In the genomic region with DNA sequence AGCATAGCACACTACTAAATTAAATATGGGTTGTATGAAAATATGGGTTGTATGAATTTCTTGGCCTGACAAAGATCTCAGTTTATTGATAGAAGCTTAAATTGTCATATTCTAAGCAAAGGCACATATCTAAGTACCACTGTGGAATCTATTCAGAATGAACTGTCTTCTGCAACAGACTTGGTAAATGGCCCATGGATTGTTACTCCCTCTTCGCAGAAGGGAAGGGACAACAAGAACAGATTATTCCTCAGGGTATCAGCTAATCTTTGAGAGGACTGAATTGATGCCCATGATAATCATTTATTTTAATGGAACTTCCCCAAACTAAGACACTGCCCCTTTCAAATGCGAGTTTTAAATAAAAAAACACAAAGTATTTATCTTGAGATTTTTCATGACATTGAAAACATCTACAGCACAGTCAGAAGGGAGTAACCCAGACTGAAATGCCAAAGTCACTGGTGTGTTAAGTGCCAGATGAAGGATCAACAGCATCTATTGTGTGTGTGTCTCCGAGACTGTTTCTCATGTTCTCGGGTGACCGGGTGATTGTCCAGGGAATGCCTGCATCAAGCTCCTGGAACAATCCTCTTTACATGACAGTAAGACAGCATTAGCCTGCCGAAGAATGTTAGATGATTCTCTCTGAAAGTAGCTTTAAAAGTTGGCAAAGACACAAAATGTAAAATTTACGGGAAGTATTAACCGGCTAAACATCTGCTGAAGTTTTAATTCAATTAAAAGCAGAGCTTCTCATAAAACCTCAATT, we compare ENCODE assay signal across 17 mouse cellular contexts.
DNase-seq lines count a peak whose midpoint lies in the region; ATAC-seq and TF ChIP-seq lines count a peak whose summit lies in the region.
"Had no signal": no experiment of that assay in that cellular context is flagged by ENCODE, and none has a peak within 500 bp of the region (broad histone marks: within the 10 kb centered on the region; RNA-seq: fewer than 3 reads in every experiment).

No protein-coding gene starts in this region.

- no peak overlapping the region for H3K27ac ChIP-seq in embryonic facial prominence, embryonic 14.5 days (replicated peaks; ENCODE audit: low read depth, low read length)
- no peak overlapping the region for H3K27ac ChIP-seq in embryonic facial prominence, embryonic 10.5 days (replicated peaks)
- H3K27ac ChIP-seq in kidney, postnatal 0 days = no peak overlapping the region
- H3K27ac ChIP-seq in hindbrain, embryonic 13.5 days = 0 out of 2 replicates have a peak overlapping the region, but pooled peaks have one; percentile 30
- H3K27ac ChIP-seq in neural tube, embryonic 15.5 days (replicated peaks) = peak overlapping the region; percentile 41; the same call in 1 of the 2 replicates
- H3K27ac ChIP-seq in cerebellum, adult 2 months (ENCODE audit: insufficient read depth, low read length) = no peak overlapping the region
- H3K27ac ChIP-seq: heart, embryonic 13.5 days; lung, embryonic 15.5 days had no signal

- WGBS in embryonic facial prominence, embryonic 14.5 days = 31% methylated on average over 8 of the region's 8 CpGs
- 54% methylated on average over 8 of the region's 8 CpGs for WGBS in embryonic facial prominence, embryonic 10.5 days
- 28% methylated on average over 8 of the region's 8 CpGs for WGBS in kidney, postnatal 0 days
- WGBS in hindbrain, embryonic 13.5 days = 37% methylated on average over 8 of the region's 8 CpGs
- 35% methylated on average over 8 of the region's 8 CpGs for WGBS in neural tube, embryonic 15.5 days
- 67% methylated on average over 8 of the region's 8 CpGs for WGBS in cerebellum, adult 2 months

- H3K4me3 ChIP-seq in embryonic facial prominence, embryonic 14.5 days (ENCODE audit: low read depth, low read length) = no peak overlapping the region
- H3K4me3 ChIP-seq in embryonic facial prominence, embryonic 10.5 days = no peak overlapping the region
- H3K4me3 ChIP-seq in kidney, postnatal 0 days (replicated peaks; ENCODE audit: low read depth, low read length) = no peak overlapping the region
- no peak overlapping the region for H3K4me3 ChIP-seq in hindbrain, embryonic 13.5 days
- H3K4me3 ChIP-seq in neural tube, embryonic 15.5 days (replicated peaks) = no peak overlapping the region
- H3K4me3 ChIP-seq in cerebellum, adult 2 months (replicated peaks; ENCODE audit: insufficient read depth, low read depth, low read length) = no peak overlapping the region
- H3K4me3 ChIP-seq: heart, embryonic 13.5 days; lung, embryonic 15.5 days had no signal

- TF ChIP-seq CTCF in kidney, postnatal 0 days (IDR thresholded peaks at IDR 0.05; ENCODE audit: low read depth) = no peak
- TF ChIP-seq CTCF in cerebellum, adult 2 months (IDR thresholded peaks at IDR 0.05; ENCODE audit: borderline replicate concordance, insufficient read depth, low read depth, low read length) = no peak

- H3K9me3 ChIP-seq in embryonic facial prominence, embryonic 14.5 days (ENCODE audit: control insufficient read depth, low read length) = no peaks in the 10 kb centered on the region
- no peaks in the 10 kb centered on the region for H3K9me3 ChIP-seq in embryonic facial prominence, embryonic 10.5 days
- H3K9me3 ChIP-seq in kidney, postnatal 0 days (replicated peaks; ENCODE audit: low read length) = no peaks in the 10 kb centered on the region
- no peaks in the 10 kb centered on the region for H3K9me3 ChIP-seq in hindbrain, embryonic 13.5 days
- no peaks in the 10 kb centered on the region for H3K9me3 ChIP-seq in neural tube, embryonic 15.5 days (replicated peaks)
- H3K9me3 ChIP-seq: heart, embryonic 13.5 days; lung, embryonic 15.5 days had no signal

- no peaks in the 10 kb centered on the region for H3K27me3 ChIP-seq in embryonic facial prominence, embryonic 14.5 days (replicated peaks; ENCODE audit: control insufficient read depth, insufficient read depth, low read length)
- H3K27me3 ChIP-seq in embryonic facial prominence, embryonic 10.5 days (replicated peaks; ENCODE audit: low read depth, poor library complexity, severe bottlenecking) = no peaks in the 10 kb centered on the region
- H3K27me3 ChIP-seq in kidney, postnatal 0 days (ENCODE audit: insufficient read depth, low read length) = no peaks in the 10 kb centered on the region
- no peaks in the 10 kb centered on the region for H3K27me3 ChIP-seq in hindbrain, embryonic 13.5 days
- H3K27me3 ChIP-seq in neural tube, embryonic 15.5 days (replicated peaks) = no peaks in the 10 kb centered on the region
- H3K27me3 ChIP-seq in cerebellum, adult 2 months (ENCODE audit: control insufficient read depth, insufficient read depth, low read length) = no peaks in the 10 kb centered on the region; the same call in 1 of the 2 replicates
- H3K27me3 ChIP-seq: heart, embryonic 13.5 days; lung, embryonic 15.5 days had no signal

- no peak overlapping the region for H3K4me2 ChIP-seq in embryonic facial prominence, embryonic 14.5 days (ENCODE audit: low read depth, low read length)
- H3K4me2 ChIP-seq in kidney, postnatal 0 days (ENCODE audit: low read length) = no peak overlapping the region
- H3K4me2 ChIP-seq in hindbrain, embryonic 13.5 days = no peak overlapping the region
- peak overlapping the region; percentile 21; the same call in 1 of the 2 replicates for H3K4me2 ChIP-seq in neural tube, embryonic 15.5 days
- H3K4me2 ChIP-seq: heart, embryonic 13.5 days; liver, embryonic 11.5 days; lung, embryonic 15.5 days had no signal

- H3K9ac ChIP-seq in embryonic facial prominence, embryonic 14.5 days (ENCODE audit: low read depth, low read length) = no peak overlapping the region
- H3K9ac ChIP-seq in kidney, postnatal 0 days (ENCODE audit: low read depth, low read length) = no peak overlapping the region
- H3K9ac ChIP-seq in hindbrain, embryonic 13.5 days = no peak overlapping the region
- no peak overlapping the region for H3K9ac ChIP-seq in neural tube, embryonic 15.5 days (replicated peaks)
- H3K9ac ChIP-seq: heart, embryonic 13.5 days; lung, embryonic 15.5 days had no signal

- peaks cover 19% of the 10 kb centered on the region; the same call in 1 of the 2 replicates for H3K4me1 ChIP-seq in embryonic facial prominence, embryonic 14.5 days (ENCODE audit: control insufficient read depth, insufficient read depth, low read length)
- peaks cover 13% of the 10 kb centered on the region for H3K4me1 ChIP-seq in embryonic facial prominence, embryonic 10.5 days
- no peaks in the 10 kb centered on the region for H3K4me1 ChIP-seq in kidney, postnatal 0 days (replicated peaks; ENCODE audit: insufficient read depth, low read length)
- peaks cover 16% of the 10 kb centered on the region for H3K4me1 ChIP-seq in hindbrain, embryonic 13.5 days (replicated peaks)
- H3K4me1 ChIP-seq in neural tube, embryonic 15.5 days = peaks cover 13% of the 10 kb centered on the region
- no peaks in the 10 kb centered on the region for H3K4me1 ChIP-seq in cerebellum, adult 2 months (ENCODE audit: control insufficient read depth, insufficient read depth, low read length)
- H3K4me1 ChIP-seq: heart, embryonic 13.5 days; lung, embryonic 15.5 days had no signal

- peak; percentile 37; the same call in 1 of the 2 replicates for ATAC-seq in embryonic facial prominence, embryonic 14.5 days (ENCODE audit: low read depth)
- ATAC-seq in kidney, postnatal 0 days (replicated peaks; ENCODE audit: low FRiP score, low read depth) = peak; percentile 69; the same call in 1 of the 2 replicates
- no peak for ATAC-seq in hindbrain, embryonic 13.5 days (ENCODE audit: low FRiP score)
- ATAC-seq in neural tube, embryonic 15.5 days (ENCODE audit: low FRiP score) = peak; percentile 47; the same call in 1 of the 2 replicates
- ATAC-seq: forebrain, embryonic 14.5 days; Patski had no signal

- no peaks in the 10 kb centered on the region for H3K36me3 ChIP-seq in embryonic facial prominence, embryonic 14.5 days (ENCODE audit: control insufficient read depth, insufficient read depth, low read length)
- no peaks in the 10 kb centered on the region for H3K36me3 ChIP-seq in embryonic facial prominence, embryonic 10.5 days (replicated peaks)
- no peaks in the 10 kb centered on the region for H3K36me3 ChIP-seq in kidney, postnatal 0 days (ENCODE audit: insufficient read depth, low read length)
- H3K36me3 ChIP-seq in hindbrain, embryonic 13.5 days = no peaks in the 10 kb centered on the region
- no peaks in the 10 kb centered on the region for H3K36me3 ChIP-seq in neural tube, embryonic 15.5 days
- H3K36me3 ChIP-seq: heart, embryonic 13.5 days; lung, embryonic 15.5 days had no signal

- peak; percentile 59 for DNase-seq in embryonic facial prominence, embryonic 14.5 days (ENCODE audit: low spot score)
- DNase-seq in embryonic facial prominence, embryonic 10.5 days (ENCODE audit: low spot score) = no peak
- DNase-seq in kidney, postnatal 0 days (ENCODE audit: low spot score) = peak; percentile 67
- no peak for DNase-seq in kidney, adult 18-20 months
- no peak for DNase-seq in left cerebral cortex, adult 18-20 months (ENCODE audit: low spot score in 2 of 2)
- no peak for DNase-seq in cerebellum, adult 2 months
- DNase-seq: cerebellum, postnatal 36 days; kidney, adult 8-10 months; left cerebral cortex, postnatal 4 days; thymus, postnatal 4 days had no signal

- TF ChIP-seq POLR2A in cerebellum, adult 2 months (IDR thresholded peaks at IDR 0.05; ENCODE audit: borderline replicate concordance, insufficient read depth, low read length) = no peak

Comparison
In these comparisons a context has a peak if more than half of its experiments do, and no peak if none do; other contexts are left out.
1. DNase-seq: peak in embryonic facial prominence, embryonic 14.5 days (single experiment) and kidney, postnatal 0 days (single experiment); none in embryonic facial prominence, embryonic 10.5 days (single experiment), kidney, adult 18-20 months (single experiment), left cerebral cortex, adult 18-20 months (0 of 2) and cerebellum, adult 2 months (0 of 2).
2. H3K27ac ChIP-seq: peak in hindbrain, embryonic 13.5 days (single experiment) and neural tube, embryonic 15.5 days (single experiment); none in embryonic facial prominence, embryonic 14.5 days (single experiment), embryonic facial prominence, embryonic 10.5 days (single experiment), kidney, postnatal 0 days (single experiment) and cerebellum, adult 2 months (single experiment).